Mouse (Mus musculus) CD4-positive naive resting alpha-beta T cell, adult 76 days (primary cell): ENCODE measurements around the gene Ncdn. TPM values are rescaled to one million over a fixed set of nuclear protein-coding genes. Genes with fewer than 3 reads are reported as not detected.

ENCODE experiments used
- total RNA-seq: library from RNA; stranded (reverse); gene quantifications from one replicate; pipeline ENCODE4 v1.2.4, GENCODE M21; 2023

Gene Ncdn
- total RNA-seq, result 34.6 TPM

GRCm38 (mm10) chr4:126753268-126754230 lies at the start of gene Ncdn, which contains the start of gene AU040320:
Ncdn (minus strand) TSS chr4:126753438.
AU040320 (plus strand) TSS chr4:126753544.

GRCm38 (mm10) chr4:126736001-126736414 lies 17.2 kb downstream of the Ncdn start, which contains the start of gene Tfap2e:
Tfap2e (minus strand) TSS chr4:126736240.

Other genes starting within 250 kb of the Ncdn start
- 0.50 TPM for gene Ago4, start 220.0 kb downstream of the Ncdn start, total RNA-seq
- gene Clspn, start 196.5 kb downstream of the Ncdn start, total RNA-seq, result 13.7 TPM
- gene 5730409E04Rik, start 143.6 kb downstream of the Ncdn start, total RNA-seq, result 0.38 TPM
- gene Psmb2, start 75.8 kb downstream of the Ncdn start, total RNA-seq, result 86.8 TPM
- not detected for gene Tfap2e, start 17.2 kb downstream of the Ncdn start, total RNA-seq
- 50.2 TPM for gene AU040320, start 106 bp upstream of the Ncdn start, total RNA-seq
- gene Zmym4, start 214.7 kb upstream of the Ncdn start, total RNA-seq, result 45.2 TPM